Mouse (Mus musculus): ENCODE measurements at regions not wholly inside any gene's neighbourhood (a gene's known extent, or its start where the extent isn't known, plus 50 kb on each side); places are given as distances from the start of the nearest gene placed in this dataset.

DNA sequence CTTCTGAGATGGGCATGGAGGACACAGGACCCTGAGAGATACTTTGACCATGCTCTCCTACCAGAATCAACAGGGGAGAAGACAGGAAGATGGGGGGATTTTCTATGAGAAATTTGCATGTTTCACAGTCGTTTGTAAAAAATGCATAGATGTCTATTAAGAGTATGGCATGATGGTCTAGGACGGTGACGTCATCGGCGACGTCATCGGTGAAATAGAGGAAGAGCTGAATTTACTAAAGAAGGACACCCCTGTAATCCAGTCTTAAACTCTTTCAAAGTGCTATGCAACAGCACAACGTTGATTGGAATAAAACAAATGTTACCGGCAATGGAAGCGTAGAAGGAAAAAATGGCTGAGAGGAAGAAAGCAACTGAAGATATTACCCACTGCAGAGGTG lies 441.4 kb upstream of the Adgrl2 start:
- TF ChIP-seq POLR2A (IDR thresholded peaks at IDR 0.05; ENCODE audit: low read depth, low read length): no peak
- TF ChIP-seq CTCF (IDR thresholded peaks at IDR 0.05; ENCODE audit: extremely low read depth, insufficient read length, insufficient replicate concordance, low read depth, low read length): no peak
